Mouse (Mus musculus) limb, embryonic 10.5 days (tissue): ENCODE results near the gene Coro7. TPM values are rescaled to one million over a fixed set of nuclear protein-coding genes. Genes with fewer than 3 reads are reported as not detected.

Experiments used
- DNase-seq: peaks from one replicate; pipeline ENCODE4 v3.0.0-alpha.2; 2017; ENCODE audit warnings: low spot score
- H3K27ac ChIP-seq: fragments of 300-500 bp; sonication (generic); 2 replicates; pipeline ENCODE4 v1.5.1; 2016; ENCODE audit warnings: mild to moderate bottlenecking
- H3K27me3 ChIP-seq: fragments of 300-500 bp; sonication (generic); 2 replicates; pipeline ENCODE4 v1.6.1; 2016; ENCODE audit warnings: low read depth, mild to moderate bottlenecking; ENCODE audit not compliant: poor library complexity, severe bottlenecking
- H3K36me3 ChIP-seq: fragments of 300-500 bp; sonication (generic); 2 replicates; pipeline ENCODE4 v1.6.1; 2016; ENCODE audit warnings: mild to moderate bottlenecking, moderate library complexity
- H3K4me1 ChIP-seq: fragments of 300-500 bp; sonication (generic); 2 replicates; pipeline ENCODE4 v1.6.1; 2016
- H3K4me3 ChIP-seq: fragments of 300-500 bp; sonication (generic); 2 replicates; pipeline ENCODE4 v1.5.1; 2016; ENCODE audit warnings: mild to moderate bottlenecking, moderate library complexity
- H3K9me3 ChIP-seq: fragments of 300-500 bp; sonication (generic); replicated peaks from 2 replicates; pipeline ENCODE4 v1.6.1; 2016; ENCODE audit warnings: mild to moderate bottlenecking
- WGBS: fragments of 180-500 bp; shearing (Covaris S2); methylation state at CpG from one replicate; pipeline ENCODE4 v1.1.7; 2016; 5-methylcytosine and 5-hydroxymethylcytosine counted together
- polyA plus RNA-seq: library from polyadenylated mRNA; unstranded; fragments of >200 nt; fragmentation: Nextera tagmentation; extraction: Ambion mirVana; gene quantifications from 2 replicates; pipeline ENCODE4 v1.2.1, GENCODE M21; 2016

The Coro7 gene
- 21.8 and 22.9 TPM in 2 replicates for polyA plus RNA-seq

GRCm38 (mm10) chr16:4679121-4680018 lies at the start of gene Coro7:
Gene Coro7 (minus strand): TSS chr16:4679777.
- peaks cover 25% of the 10 kb centered on the region for H3K36me3 ChIP-seq
- H3K4me1 ChIP-seq = peaks cover 30% of the 10 kb centered on the region
- H3K27ac ChIP-seq = peak within 1 kb of the TSS; percentile 79
- H3K27me3 ChIP-seq = no peaks in the 10 kb centered on the region
- peak; percentile 91 for DNase-seq
- H3K9me3 ChIP-seq = no peaks in the 10 kb centered on the region
- peak within 1 kb of the TSS; percentile 62 for H3K4me3 ChIP-seq
- WGBS = under 1% methylated on average over 47 of the region's 47 CpGs

GRCm38 (mm10) chr16:4727963-4728362 lies 48.4 kb upstream of the Coro7 start:
- DNase-seq = no peak
- no peak overlapping the region for H3K27ac ChIP-seq
- no peaks in the 10 kb centered on the region for H3K9me3 ChIP-seq
- no peak overlapping the region for H3K4me3 ChIP-seq
- H3K27me3 ChIP-seq = no peaks in the 10 kb centered on the region
- H3K4me1 ChIP-seq = peaks cover 16% of the 10 kb centered on the region
- H3K36me3 ChIP-seq = peaks cover 13% of the 10 kb centered on the region
- 60% methylated on average over 1 of the region's 1 CpGs for WGBS

DNA sequence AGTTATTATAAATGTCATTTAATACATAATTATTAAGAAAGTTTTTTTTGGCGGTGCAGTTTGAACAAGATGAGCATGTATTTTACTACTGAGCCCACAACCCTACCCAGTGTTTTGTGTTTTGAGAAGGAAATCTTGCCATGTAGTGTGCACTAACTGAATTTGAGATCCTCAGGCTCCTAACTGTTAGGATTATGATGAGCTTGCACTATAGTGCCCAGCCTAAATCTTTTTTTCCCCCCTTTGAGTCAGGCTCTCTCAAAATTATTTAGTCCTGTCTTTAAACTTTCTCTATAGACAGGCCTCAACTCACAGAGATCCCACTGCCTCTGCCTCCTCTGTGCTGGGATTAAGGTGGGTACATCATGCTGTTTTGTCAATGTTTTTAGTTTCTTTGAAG lies 47.9 kb upstream of the Coro7 start:
- DNase-seq = no peak

DNA sequence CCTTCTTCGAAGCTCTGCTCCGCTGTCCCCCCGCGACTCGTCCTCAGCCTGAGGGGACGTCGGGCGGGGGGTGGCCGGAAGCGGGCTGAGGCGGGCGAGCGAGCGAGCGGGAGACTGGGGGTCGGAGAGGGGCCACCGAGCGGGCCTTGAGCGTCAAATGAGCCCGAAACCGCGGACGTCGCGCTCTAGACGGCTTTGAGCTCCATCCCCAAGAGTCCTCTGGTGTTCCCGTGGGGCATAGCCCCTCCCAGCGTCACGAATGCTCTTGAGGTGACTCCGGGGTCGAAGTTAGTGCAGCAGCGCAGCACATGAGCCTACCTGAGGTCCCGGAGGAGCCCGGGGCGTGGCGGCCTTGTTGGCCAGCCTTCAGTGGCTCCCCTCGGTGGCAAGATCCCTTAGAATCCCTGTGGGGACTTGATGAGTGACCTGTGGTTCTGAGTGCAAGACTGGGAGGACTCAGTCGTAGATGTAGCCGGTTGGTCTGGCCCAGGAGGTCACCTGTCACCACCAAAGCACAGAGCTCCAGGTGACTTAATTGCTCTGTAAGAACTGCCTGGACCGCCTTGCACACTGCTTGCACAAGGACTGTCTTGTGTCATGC lies 47.1 kb upstream of the Coro7 start:
- H3K27me3 ChIP-seq = no peaks in the 10 kb centered on the region

More for the DNA sequence above, 47.9 kb upstream of the Coro7 start:
- H3K4me3 ChIP-seq = peak overlapping the region; percentile 73; the same call in 1 of the 2 replicates
- no peak overlapping the region for H3K27ac ChIP-seq
- 89% methylated on average over 1 of the region's 1 CpGs for WGBS
- H3K4me1 ChIP-seq = peaks cover 16% of the 10 kb centered on the region
- no peaks in the 10 kb centered on the region for H3K9me3 ChIP-seq
- H3K36me3 ChIP-seq = peaks cover 13% of the 10 kb centered on the region
- H3K27me3 ChIP-seq = no peaks in the 10 kb centered on the region

GRCm38 (mm10) chr16:4725780-4726527 lies 46.4 kb upstream of the Coro7 start, which contains the start of gene Hmox2:
Gene Hmox2 (plus strand): TSS chr16:4726361.
- Histone ChIP-seq H3K27ac (peak within 1 kb of the TSS; percentile 91), H3K27me3 (no peaks in the 10 kb centered on the region), H3K4me3 (peak within 1 kb of the TSS; percentile 73), H3K9me3 (no peaks in the 10 kb centered on the region), H3K36me3 (peaks cover 7% of the 10 kb centered on the region), H3K4me1 (peaks cover 16% of the 10 kb centered on the region)
- 6% methylated on average over 35 of the region's 35 CpGs for WGBS
- DNase-seq = peak; percentile 97

More for the DNA sequence above, 47.1 kb upstream of the Coro7 start:
- H3K36me3 ChIP-seq = peaks cover 11% of the 10 kb centered on the region
- no peaks in the 10 kb centered on the region for H3K9me3 ChIP-seq
- H3K27ac ChIP-seq = peak overlapping the region; percentile 91
- peak overlapping the region; percentile 73 for H3K4me3 ChIP-seq
- DNase-seq = no peak
- H3K4me1 ChIP-seq = peaks cover 16% of the 10 kb centered on the region
- WGBS = 3% methylated on average over 40 of the region's 40 CpGs

- H3K4me3 ChIP-seq = no peak overlapping the region
- H3K27ac ChIP-seq = no peak overlapping the region; the same call in 1 of the 2 replicates
- H3K27me3 ChIP-seq = no peaks in the 10 kb centered on the region
- peaks cover 16% of the 10 kb centered on the region for H3K4me1 ChIP-seq
- peaks cover 7% of the 10 kb centered on the region for H3K36me3 ChIP-seq
- no peaks in the 10 kb centered on the region for H3K9me3 ChIP-seq
- no peak for DNase-seq
- WGBS = 83% methylated on average over 4 of the region's 4 CpGs
Measured at GRCm38 (mm10) chr16:4725266-4725665, 45.7 kb upstream of the Coro7 start.

DNA sequence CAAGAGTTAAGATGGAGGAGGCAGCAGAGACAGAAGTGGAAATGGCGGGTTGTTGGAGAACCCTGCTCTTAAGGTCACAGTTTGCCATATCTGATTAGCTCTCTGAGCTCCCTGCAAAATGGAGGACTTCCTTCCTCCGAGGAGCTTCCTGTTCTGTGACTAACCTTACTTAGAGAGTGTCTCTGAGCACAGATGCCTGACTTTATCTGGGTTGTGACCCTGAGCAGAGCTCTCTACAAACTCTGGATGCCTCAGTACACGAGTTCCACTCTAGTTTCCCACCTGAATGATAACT lies 43.3 kb upstream of the Coro7 start:
- Histone ChIP-seq H3K27ac (no peak overlapping the region), H3K4me1 (peaks cover 20% of the 10 kb centered on the region), H3K27me3 (no peaks in the 10 kb centered on the region), H3K36me3 (no peaks in the 10 kb centered on the region), H3K4me3 (no peak overlapping the region), H3K9me3 (no peaks in the 10 kb centered on the region)
- WGBS = 80% methylated on average over 3 of the region's 3 CpGs
- DNase-seq = no peak

DNA sequence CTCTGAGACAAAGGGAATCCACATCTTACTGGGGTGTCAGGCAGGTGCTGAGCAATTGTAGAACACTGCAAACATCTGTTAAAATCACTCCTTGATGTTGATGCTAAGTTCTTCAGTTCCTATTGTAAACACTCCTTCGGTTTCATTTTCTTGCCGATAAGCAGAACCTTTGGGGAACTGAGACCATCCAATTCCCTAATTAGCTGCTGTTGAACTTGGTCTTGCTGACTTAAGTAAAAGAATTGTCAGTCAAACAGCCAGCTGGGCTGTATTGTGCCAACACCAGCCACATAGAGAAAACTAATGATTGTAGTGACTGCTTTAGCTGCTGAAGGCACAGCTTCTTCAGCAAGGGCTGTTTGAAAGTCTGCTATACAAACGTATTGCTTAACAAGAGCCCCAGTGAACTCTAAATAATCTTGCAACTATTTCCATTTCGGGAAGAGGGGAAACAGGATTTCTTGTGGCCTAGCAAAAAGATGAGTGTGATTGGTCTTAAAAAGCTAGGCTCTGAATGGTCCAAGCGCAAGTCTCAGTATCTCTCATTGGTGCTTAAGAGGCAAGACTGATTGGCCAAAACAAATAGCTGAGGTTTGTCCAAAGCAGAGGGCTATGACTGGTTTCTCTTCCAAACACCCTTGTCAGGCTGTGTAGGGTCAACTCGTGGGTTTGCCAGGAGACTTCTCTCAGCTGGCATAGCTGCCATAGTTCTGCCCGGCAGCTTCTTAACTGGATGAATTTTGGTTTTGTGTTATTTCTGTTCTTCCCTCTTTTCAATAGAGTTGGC lies 42.7 kb upstream of the Coro7 start:
- Histone ChIP-seq H3K4me3 (no peak overlapping the region), H3K36me3 (no peaks in the 10 kb centered on the region), H3K4me1 (peaks cover 22% of the 10 kb centered on the region), H3K27ac (no peak overlapping the region), H3K27me3 (no peaks in the 10 kb centered on the region), H3K9me3 (no peaks in the 10 kb centered on the region)
- no peak for DNase-seq
- 84% methylated on average over 7 of the region's 7 CpGs for WGBS

DNA sequence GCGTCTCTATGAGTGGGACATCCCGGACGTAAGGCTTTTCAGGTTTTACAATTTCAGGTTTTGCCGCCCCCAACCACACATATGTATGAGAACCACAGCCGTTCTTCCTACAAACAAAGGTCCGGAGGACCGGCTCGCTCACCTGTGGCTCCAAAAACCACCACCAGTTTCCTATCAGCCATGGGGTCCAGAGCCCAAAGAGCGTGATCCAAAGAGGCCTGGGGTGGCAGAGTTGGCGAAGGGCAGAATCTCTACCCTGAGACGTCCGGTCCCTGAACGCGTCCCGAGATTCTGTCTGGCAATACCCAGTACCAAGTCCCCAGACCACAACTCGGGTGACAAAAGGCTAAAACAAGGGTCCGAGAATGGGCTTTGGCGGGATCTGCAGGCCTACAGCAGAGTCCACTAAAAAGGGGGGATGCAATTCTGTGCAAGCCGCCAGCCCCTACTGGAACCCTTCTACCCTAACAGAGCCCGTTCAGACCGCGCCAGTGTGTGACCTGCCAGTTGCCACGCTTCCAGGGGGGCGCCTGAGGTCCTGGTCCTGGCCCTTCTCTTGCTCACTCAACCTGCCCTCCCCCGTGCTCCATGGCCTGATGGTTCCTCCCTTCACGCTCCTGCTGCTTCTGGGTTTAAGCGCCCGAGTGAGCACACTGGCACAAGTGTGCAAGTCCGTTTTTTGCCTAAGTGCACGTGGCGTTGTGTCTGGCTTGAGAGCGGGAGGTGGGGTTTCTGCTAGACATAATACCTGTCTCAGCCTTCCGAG lies 39.4 kb upstream of the Coro7 start, which contains the start of gene Nmral1:
Gene Nmral1 (minus strand): TSS at position 604 of the 766 bp plus-strand sequence.
- H3K36me3 ChIP-seq = peaks cover 31% of the 10 kb centered on the region
- H3K9me3 ChIP-seq = no peaks in the 10 kb centered on the region
- H3K4me1 ChIP-seq = peaks cover 14% of the 10 kb centered on the region; the same call in 1 of the 2 replicates
- peak within 1 kb of the TSS; percentile 69 for H3K4me3 ChIP-seq
- peak within 1 kb of the TSS; percentile 93 for H3K27ac ChIP-seq
- 13% methylated on average over 33 of the region's 33 CpGs for WGBS
- no peaks in the 10 kb centered on the region for H3K27me3 ChIP-seq
- peak; percentile 85 for DNase-seq

DNA sequence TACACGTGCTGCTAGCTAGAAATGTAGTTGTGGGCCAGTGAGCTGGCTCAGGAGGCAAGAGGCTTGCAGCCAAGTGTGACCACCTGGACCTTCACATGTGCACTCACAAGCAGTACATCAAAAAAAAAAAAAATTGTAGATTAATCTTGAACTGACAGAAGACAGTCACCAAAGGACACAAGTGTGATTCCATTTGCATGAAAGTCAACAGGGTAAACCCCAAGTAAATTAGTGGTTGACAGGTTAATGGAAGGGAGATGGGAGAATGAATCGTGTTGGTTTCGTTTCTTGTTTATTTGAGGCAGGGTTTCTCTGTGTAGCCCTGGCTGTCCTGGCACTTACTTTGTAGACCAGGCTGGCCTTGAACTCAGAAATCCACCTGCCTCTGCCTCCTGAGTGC lies 38.3 kb upstream of the Coro7 start:
- DNase-seq = no peak
- Histone ChIP-seq H3K9me3 (no peaks in the 10 kb centered on the region), H3K27ac (peak overlapping the region; percentile 93), H3K27me3 (no peaks in the 10 kb centered on the region), H3K36me3 (peaks cover 42% of the 10 kb centered on the region), H3K4me3 (peak overlapping the region; percentile 69), H3K4me1 (peaks cover 14% of the 10 kb centered on the region; the same call in 1 of the 2 replicates)
- WGBS = 66% methylated on average over 3 of the region's 3 CpGs

DNA sequence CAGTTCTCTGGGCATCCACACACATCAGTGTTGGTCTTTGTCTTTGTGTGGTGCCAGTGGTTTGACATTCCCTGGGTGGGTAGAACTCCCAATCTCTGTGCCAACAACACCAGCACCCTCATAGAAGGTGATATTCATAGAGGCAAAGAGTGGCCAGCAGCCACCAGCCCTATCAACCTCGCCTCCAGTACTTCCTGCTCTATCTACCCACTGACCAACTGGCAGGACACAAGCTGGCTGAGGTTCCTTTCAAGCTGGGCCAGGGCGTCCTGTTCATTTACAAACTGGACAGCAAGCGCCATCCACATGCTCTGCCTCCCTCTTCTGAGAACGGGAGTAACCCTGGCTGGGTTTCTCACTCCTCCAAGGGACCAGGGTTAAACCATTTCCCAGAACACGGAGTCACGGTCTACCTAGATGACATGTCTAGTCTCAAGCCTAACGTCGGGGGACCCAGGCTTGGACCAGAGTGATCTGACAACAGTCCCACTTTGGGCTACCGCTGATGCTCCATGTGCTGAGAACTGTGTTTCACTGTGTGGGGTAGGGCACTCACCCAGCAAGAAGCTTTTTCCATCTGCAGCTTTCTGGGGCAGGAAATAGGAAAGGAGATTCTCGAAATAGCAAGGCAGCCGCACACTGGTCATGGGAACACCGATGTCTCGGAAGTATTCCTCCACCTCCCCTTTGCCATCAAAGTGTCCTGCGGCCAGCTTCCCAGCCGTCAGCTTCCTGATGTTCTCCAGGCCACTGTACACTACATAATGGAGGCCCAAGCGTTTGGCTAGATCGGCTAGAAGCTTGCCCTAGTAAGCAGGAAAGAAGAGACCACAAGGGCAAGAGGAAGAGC lies 34.5 kb upstream of the Coro7 start:
- no peaks in the 10 kb centered on the region for H3K27me3 ChIP-seq
- peaks cover 79% of the 10 kb centered on the region for H3K36me3 ChIP-seq
- no peak overlapping the region for H3K27ac ChIP-seq
- WGBS = 93% methylated on average over 17 of the region's 17 CpGs
- no peaks in the 10 kb centered on the region for H3K9me3 ChIP-seq
- H3K4me3 ChIP-seq = no peak overlapping the region
- H3K4me1 ChIP-seq = peaks cover 9% of the 10 kb centered on the region; the same call in 1 of the 2 replicates
- no peak for DNase-seq
